Mouse (Mus musculus) liver, embryonic 11.5 days (tissue): ENCODE data around the gene Thada. TPM values are rescaled to one million over a fixed set of nuclear protein-coding genes. Genes with fewer than 3 reads are reported as not detected.

Experiments used
- ATAC-seq: fragments of 200-750 bp; cut with Nextera tagmentation; replicated peaks from 2 replicates; pipeline ENCODE4 v1.8.0; 2017; ENCODE audit warnings: moderate number of reproducible peaks, mild to moderate bottlenecking, moderate TSS enrichment, moderate library complexity; ENCODE audit not compliant: low FRiP score
- DNase-seq: peaks from one replicate; pipeline ENCODE4 v3.0.0-alpha.2; 2017; ENCODE audit warnings: low spot score
- H3K27ac ChIP-seq: fragments of 300-500 bp; sonication (generic); 2 replicates; pipeline ENCODE4 v1.5.1; 2014; ENCODE audit warnings: mild to moderate bottlenecking, low read depth, low read length, control low read depth
- H3K27me3 ChIP-seq: fragments of 300-500 bp; sonication (generic); replicated peaks from 2 replicates; pipeline ENCODE4 v1.6.1; 2014; ENCODE audit warnings: low read length, mixed read lengths; ENCODE audit not compliant: control insufficient read depth, insufficient read depth
- H3K36me3 ChIP-seq: fragments of 300-500 bp; sonication (generic); 2 replicates; pipeline ENCODE4 v1.6.1; 2014; ENCODE audit warnings: mild to moderate bottlenecking, low read length, moderate library complexity, mixed read lengths; ENCODE audit not compliant: control insufficient read depth, insufficient read depth
- H3K4me1 ChIP-seq: fragments of 300-500 bp; sonication (generic); replicated peaks from 2 replicates; pipeline ENCODE4 v1.6.1; 2014; ENCODE audit warnings: low read length, mixed read lengths; ENCODE audit not compliant: control insufficient read depth, insufficient read depth
- H3K4me2 ChIP-seq: fragments of 300-500 bp; sonication (generic); 2 replicates; pipeline ENCODE4 v1.6.1; 2014; ENCODE audit warnings: mild to moderate bottlenecking, control low read depth, moderate library complexity
- H3K4me3 ChIP-seq: fragments of 300-500 bp; sonication (generic); 2 replicates; pipeline ENCODE4 v1.5.1; 2014; ENCODE audit warnings: low read depth, low read length, control low read depth
- H3K9ac ChIP-seq: fragments of 300-500 bp; sonication (generic); 2 replicates; pipeline ENCODE4 v1.6.1; 2014; ENCODE audit warnings: low read depth, low read length, control low read depth
- H3K9me3 ChIP-seq: fragments of 300-500 bp; sonication (generic); 2 replicates; pipeline ENCODE4 v1.6.1; 2016; ENCODE audit warnings: low read length, inconsistent platforms, mixed read lengths; ENCODE audit not compliant: control insufficient read depth
- WGBS: fragments of 180-500 bp; shearing (Covaris S2); extraction: QIAGEN DNeasy Blood & Tissue Kit; methylation state at CpG from one replicate; pipeline ENCODE4 v1.1.7; 2014; 5-methylcytosine and 5-hydroxymethylcytosine counted together
- polyA plus RNA-seq: library from polyadenylated mRNA; unstranded; fragments of >200 nt; fragmentation: Nextera tagmentation; extraction: Ambion mirVana; gene quantifications from 2 replicates; pipeline ENCODE4 v1.2.1, GENCODE M21; 2014

Gene Thada
- polyA plus RNA-seq, 1 experiment from 2014 or later = 12.3 TPM

DNA sequence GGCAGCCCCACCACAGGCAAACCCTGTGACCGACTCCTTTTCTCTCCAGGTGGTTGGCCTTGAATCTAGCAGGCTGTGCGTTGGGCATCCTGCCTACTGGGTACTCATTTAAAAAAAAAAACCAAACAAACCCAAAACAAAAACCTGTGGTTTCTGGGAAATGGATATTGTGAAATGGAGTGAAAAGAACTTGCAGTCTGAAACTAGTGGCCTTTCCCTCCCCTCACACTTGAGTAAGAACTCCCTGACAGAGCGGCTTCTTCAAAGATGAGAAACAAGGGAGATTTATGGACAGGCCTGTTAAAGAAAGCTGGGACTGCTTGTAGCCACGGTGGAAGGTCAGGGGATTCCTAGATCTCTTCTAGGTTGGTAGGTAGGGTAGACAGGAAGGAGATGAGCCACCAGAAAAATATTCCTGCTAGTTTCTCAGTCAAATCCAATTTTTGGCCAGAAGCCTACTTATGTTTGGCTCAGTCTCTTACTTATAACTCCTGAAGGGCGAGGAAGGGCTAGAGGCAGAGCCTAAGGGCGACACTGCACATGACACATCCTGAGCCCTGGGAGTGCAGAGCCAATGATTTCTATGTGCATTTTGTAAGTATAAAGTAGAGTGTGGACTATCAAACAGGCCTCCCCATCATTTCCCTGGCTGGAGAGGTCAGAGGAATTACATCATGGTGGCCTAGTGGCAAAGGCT, 250.6 kb downstream of the Thada start:
- WGBS = 85% methylated on average over 6 of the region's 6 CpGs
- Histone ChIP-seq H3K4me2 (no peak overlapping the region), H3K27me3 (no peaks in the 10 kb centered on the region), H3K4me1 (no peaks in the 10 kb centered on the region), H3K4me3 (no peak overlapping the region), H3K9ac (no peak overlapping the region), H3K9me3 (no peaks in the 10 kb centered on the region), H3K27ac (no peak overlapping the region), H3K36me3 (peaks cover 4% of the 10 kb centered on the region; the same call in 1 of the 2 replicates)
- no peak for ATAC-seq
- DNase-seq = no peak

DNA sequence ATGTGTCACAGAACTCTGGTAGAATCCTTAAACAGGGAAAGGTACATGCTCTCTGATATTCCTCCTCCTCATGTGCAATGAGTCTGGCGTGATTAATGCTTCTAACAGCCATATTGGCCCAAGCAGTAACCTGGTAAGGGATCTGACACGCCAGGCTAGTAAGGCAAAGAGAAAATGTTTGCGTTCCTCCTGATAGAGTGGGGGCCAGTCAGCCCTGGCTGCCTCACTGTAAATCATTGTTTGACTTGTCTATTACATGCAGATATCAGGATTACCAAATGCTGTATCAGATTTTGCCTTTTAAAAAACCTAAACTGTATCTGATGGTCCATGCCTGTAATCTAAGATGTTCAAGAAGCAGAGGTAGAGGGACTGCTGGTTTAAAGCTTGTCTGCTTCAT, 252.5 kb downstream of the Thada start:
- no peak for DNase-seq
- Histone ChIP-seq H3K4me2 (no peak overlapping the region), H3K27me3 (no peaks in the 10 kb centered on the region), H3K9ac (no peak overlapping the region), H3K9me3 (no peaks in the 10 kb centered on the region), H3K4me1 (no peaks in the 10 kb centered on the region), H3K36me3 (no peaks in the 10 kb centered on the region; the same call in 1 of the 2 replicates), H3K4me3 (no peak overlapping the region), H3K27ac (no peak overlapping the region)
- WGBS = 85% methylated on average over 3 of the region's 3 CpGs
- no peak for ATAC-seq

DNA sequence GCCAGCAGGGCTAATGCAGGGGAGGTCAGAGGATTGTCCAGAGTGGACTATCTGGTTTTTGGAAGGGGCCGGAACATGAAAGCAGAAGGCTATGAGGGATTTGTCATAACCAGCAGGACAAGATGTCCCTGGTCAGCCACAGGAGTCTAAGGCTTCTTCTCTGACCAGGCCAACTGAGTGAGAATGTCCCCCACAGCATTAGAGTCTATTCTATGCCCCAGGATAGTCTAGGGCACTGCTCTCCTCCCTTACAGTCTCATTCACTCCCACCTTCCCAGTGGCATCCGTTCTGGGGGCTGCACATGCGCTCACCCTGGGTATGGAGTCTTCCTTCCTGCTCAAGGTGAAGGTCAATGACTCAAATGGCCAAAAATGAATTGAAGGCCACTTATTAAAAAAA, 258.4 kb downstream of the Thada start:
- no peaks in the 10 kb centered on the region for H3K9me3 ChIP-seq

DNA sequence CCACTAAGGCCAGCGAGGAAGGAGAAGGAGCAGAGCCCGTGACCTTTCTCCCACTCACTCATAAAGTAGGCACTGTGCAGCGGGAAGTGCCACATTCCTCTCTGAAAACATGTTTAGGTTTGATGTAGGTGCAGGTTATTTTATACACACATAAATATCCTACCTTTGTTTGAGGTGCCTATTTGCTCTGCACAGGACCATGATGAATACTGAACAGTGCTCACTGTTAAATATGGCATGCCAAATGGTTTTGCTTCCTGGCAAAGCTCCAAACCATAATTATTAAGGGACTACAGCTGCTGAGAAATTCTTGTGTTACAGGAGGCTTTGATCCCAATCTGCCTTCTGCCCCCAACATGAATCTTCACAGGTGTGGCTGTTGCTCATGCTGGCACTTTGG, 259.8 kb downstream of the Thada start:
- WGBS = 91% methylated on average over 3 of the region's 3 CpGs
- H3K9me3 ChIP-seq = no peaks in the 10 kb centered on the region

More for the DNA sequence above, 258.4 kb downstream of the Thada start:
- H3K9ac ChIP-seq = no peak overlapping the region
- no peaks in the 10 kb centered on the region for H3K4me1 ChIP-seq
- H3K4me3 ChIP-seq = no peak overlapping the region
- no peak overlapping the region for H3K4me2 ChIP-seq
- H3K27ac ChIP-seq = no peak overlapping the region
- H3K27me3 ChIP-seq = no peaks in the 10 kb centered on the region
- H3K36me3 ChIP-seq = peaks cover 3% of the 10 kb centered on the region; the same call in 1 of the 2 replicates
- WGBS = 88% methylated on average over 3 of the region's 3 CpGs
- DNase-seq (no peak), ATAC-seq (no peak)

DNA sequence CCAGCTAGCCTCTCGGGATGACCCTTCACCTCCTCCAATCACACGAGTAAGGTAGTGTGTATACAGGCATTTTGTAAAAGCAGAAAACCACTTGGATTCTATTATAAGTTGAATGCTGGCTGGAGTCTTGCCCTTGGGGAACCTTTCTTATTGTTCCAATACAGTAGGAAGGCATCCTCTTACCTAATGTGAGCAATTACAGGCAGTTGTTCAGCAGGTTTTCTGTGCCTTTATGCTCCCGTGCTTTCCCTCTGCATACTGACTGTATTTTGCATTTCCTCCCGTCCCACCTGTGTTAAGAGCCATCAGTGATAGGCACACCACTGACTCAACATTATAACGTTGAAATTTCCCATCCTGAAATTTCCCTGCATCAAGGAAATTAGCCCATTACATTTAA, 261.0 kb downstream of the Thada start:
- H3K4me3 ChIP-seq = no peak overlapping the region
- no peaks in the 10 kb centered on the region for H3K9me3 ChIP-seq
- ATAC-seq = no peak
- H3K27ac ChIP-seq = no peak overlapping the region
- DNase-seq = no peak
- H3K4me2 ChIP-seq = no peak overlapping the region
- no peaks in the 10 kb centered on the region for H3K27me3 ChIP-seq
- peaks cover 3% of the 10 kb centered on the region; the same call in 1 of the 2 replicates for H3K36me3 ChIP-seq
- H3K9ac ChIP-seq = no peak overlapping the region
- no peaks in the 10 kb centered on the region for H3K4me1 ChIP-seq
- 82% methylated on average over 5 of the region's 5 CpGs for WGBS

More for the DNA sequence above, 259.8 kb downstream of the Thada start:
- no peak overlapping the region for H3K4me3 ChIP-seq
- no peaks in the 10 kb centered on the region for H3K4me1 ChIP-seq
- H3K36me3 ChIP-seq = peaks cover 3% of the 10 kb centered on the region; the same call in 1 of the 2 replicates
- DNase-seq (no peak), ATAC-seq (no peak)
- no peak overlapping the region for H3K4me2 ChIP-seq
- no peak overlapping the region for H3K27ac ChIP-seq
- no peak overlapping the region for H3K9ac ChIP-seq
- no peaks in the 10 kb centered on the region for H3K27me3 ChIP-seq

DNA sequence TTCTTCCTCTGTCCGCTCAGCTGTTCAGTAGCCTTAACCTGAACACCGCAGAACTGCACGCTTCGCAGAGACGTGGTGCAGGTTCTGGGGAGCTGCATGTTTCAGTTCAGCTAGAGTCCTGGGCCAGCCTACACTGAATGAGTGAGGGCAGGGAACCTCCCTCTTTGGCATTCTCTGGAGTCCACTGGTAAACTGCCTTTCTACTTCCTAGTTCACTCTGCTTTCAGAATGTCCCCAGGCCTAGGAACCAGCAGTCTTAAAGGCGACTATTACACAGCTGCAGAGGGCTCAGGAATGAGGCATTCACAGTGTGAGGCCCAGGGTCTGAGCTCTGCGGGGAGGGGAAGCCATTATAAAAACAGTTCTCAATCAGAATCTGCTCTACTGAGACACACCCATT, 262.7 kb downstream of the Thada start:
- Histone ChIP-seq H3K27ac (no peak overlapping the region), H3K27me3 (no peaks in the 10 kb centered on the region)

DNA sequence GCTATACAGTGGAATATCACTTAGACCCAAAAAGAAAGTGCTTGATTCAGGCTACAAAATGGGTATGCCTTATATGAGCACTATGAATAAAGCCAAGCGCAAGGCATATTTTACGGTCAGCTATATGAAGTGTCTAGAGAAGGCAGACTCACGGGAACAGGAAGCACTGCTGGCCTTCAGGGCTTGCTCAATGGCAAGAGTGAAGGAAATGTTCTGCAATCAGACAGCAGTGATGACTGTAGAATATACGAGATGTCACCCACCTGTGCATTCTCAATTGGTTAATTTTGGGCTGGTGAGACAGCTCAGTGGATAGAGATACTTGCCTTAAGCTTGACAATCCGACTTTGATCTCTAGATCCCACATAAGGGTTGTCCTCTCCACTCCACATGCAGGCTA, 264.8 kb downstream of the Thada start:
- H3K4me1 ChIP-seq = 0 out of 2 replicates have a peak, but pooled peaks cover 7% of the 10 kb centered on the region
- no peak overlapping the region for H3K4me2 ChIP-seq
- no peaks in the 10 kb centered on the region for H3K9me3 ChIP-seq
- H3K27me3 ChIP-seq = no peaks in the 10 kb centered on the region
- no peak overlapping the region for H3K27ac ChIP-seq
- H3K9ac ChIP-seq = no peak overlapping the region
- ATAC-seq (no peak), DNase-seq (no peak)
- H3K36me3 ChIP-seq = peaks cover 3% of the 10 kb centered on the region; the same call in 1 of the 2 replicates
- H3K4me3 ChIP-seq = no peak overlapping the region
- 86% methylated on average over 5 of the region's 5 CpGs for WGBS

More for the DNA sequence above, 262.7 kb downstream of the Thada start:
- Histone ChIP-seq H3K9me3 (no peaks in the 10 kb centered on the region), H3K4me1 (0 out of 2 replicates have a peak, but pooled peaks cover 1% of the 10 kb centered on the region), H3K9ac (no peak overlapping the region), H3K4me2 (no peak overlapping the region), H3K36me3 (peaks cover 3% of the 10 kb centered on the region; the same call in 1 of the 2 replicates), H3K4me3 (no peak overlapping the region)
- DNase-seq = no peak
- no peak for ATAC-seq
- 86% methylated on average over 7 of the region's 7 CpGs for WGBS

DNA sequence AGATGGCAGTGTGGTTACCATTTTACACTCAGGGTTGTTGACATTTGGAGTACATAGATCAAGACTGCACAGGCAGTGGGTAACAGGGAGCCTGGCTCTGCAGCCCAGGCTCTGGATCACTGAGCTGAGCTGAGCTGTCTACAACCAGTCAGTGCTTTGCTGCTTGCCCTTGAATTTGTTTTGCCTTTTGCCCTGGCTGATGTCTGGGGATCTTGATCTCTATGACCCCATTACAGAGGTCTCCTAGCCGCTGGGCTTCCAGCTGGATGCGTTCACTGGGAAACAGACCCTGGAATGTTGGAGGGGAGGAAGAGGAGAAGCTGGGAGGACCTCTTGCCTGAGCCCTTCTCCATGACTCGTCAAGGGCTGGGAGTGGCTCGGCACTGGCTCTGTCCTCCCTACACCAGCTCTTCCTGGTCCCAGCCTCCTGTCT, 268.1 kb downstream of the Thada start:
- ATAC-seq (no peak), DNase-seq (no peak)
- no peaks in the 10 kb centered on the region for H3K36me3 ChIP-seq
- H3K9ac ChIP-seq = no peak overlapping the region
- no peak overlapping the region for H3K4me3 ChIP-seq
- WGBS = 74% methylated on average over 4 of the region's 4 CpGs
- H3K27me3 ChIP-seq = no peaks in the 10 kb centered on the region
- peaks cover 10% of the 10 kb centered on the region; the same call in 1 of the 2 replicates for H3K4me1 ChIP-seq
- H3K9me3 ChIP-seq = no peaks in the 10 kb centered on the region
- no peak overlapping the region for H3K4me2 ChIP-seq
- H3K27ac ChIP-seq = peak overlapping the region; percentile 38

DNA sequence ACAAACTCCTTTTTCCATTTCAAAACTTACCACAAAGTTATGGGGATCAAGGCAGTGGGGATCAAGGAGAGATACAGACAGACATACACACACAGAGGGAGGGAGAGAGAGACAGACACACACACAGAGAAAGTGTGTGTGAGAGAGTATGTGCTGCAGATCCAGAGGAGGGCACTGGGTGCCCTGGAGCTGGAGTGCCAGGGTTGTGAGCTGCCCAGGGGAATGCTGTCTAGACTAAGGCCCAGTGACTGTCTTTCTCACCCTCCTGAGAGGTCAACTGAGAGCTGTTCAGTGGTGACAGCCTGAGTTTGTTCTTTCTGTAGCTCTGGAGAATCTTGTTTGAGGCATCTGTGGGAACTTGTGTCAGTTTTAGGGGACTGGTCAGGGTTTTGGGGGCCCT, 269.7 kb downstream of the Thada start:
- H3K9me3 ChIP-seq = no peaks in the 10 kb centered on the region
- H3K4me1 ChIP-seq = peaks cover 10% of the 10 kb centered on the region; the same call in 1 of the 2 replicates
- no peaks in the 10 kb centered on the region for H3K27me3 ChIP-seq
- no peak for DNase-seq
- H3K9ac ChIP-seq = no peak overlapping the region
- no peak overlapping the region for H3K27ac ChIP-seq
- no peak overlapping the region for H3K4me3 ChIP-seq
- ATAC-seq = no peak
- H3K4me2 ChIP-seq = no peak overlapping the region
- H3K36me3 ChIP-seq = 0 out of 2 replicates have a peak, but pooled peaks cover 4% of the 10 kb centered on the region
